In genomic region chr5:65401251-65401994, GRCm38 (mm10) we compare ENCODE assay signal across 9 mouse cellular contexts. TPM values are rescaled to one million over a fixed set of nuclear protein-coding genes. Genes with fewer than 3 reads are reported as not detected.
DNase-seq lines count a peak whose midpoint lies in the region; ATAC-seq and TF ChIP-seq lines count a peak whose summit lies in the region.
"Had no signal": no experiment of that assay in that cellular context is flagged by ENCODE, and none has a peak within 500 bp of the region (broad histone marks: within the 10 kb centered on the region; RNA-seq: fewer than 3 reads in every experiment).

No protein-coding gene starts in this region.

- peak; percentile 94 for TF ChIP-seq RAD21 in MEL (IDR thresholded peaks at IDR 0.05; ENCODE audit: low read depth, low read length)

- no peak for TF ChIP-seq EP300 in MEL (IDR thresholded peaks at IDR 0.05; ENCODE audit: low read depth in 1 of 2, low read length in 2 of 2)

- peak; percentile 69; the same call in 1 of the 2 replicates for ATAC-seq in forebrain, embryonic 14.5 days
- peak; percentile 82; the same call in 1 of the 2 replicates for ATAC-seq in lung, embryonic 16.5 days (ENCODE audit: low read depth)

- no peaks in the 10 kb centered on the region for H3K79me2 ChIP-seq in MEL (ENCODE audit: control insufficient read depth, insufficient read depth, low read length, poor library complexity)

- no peaks in the 10 kb centered on the region for H3K4me1 ChIP-seq in MEL (ENCODE audit: control insufficient read depth in 1 of 2, insufficient read depth in 2 of 2, low read length in 2 of 2)
- no peaks in the 10 kb centered on the region for H3K4me1 ChIP-seq in forebrain, embryonic 14.5 days (ENCODE audit: control insufficient read depth, insufficient read depth, low read length)
- no peaks in the 10 kb centered on the region for H3K4me1 ChIP-seq in lung, embryonic 16.5 days (replicated peaks; ENCODE audit: control insufficient read depth, insufficient read depth, low read length)

- TF ChIP-seq POLR2A in MEL (IDR thresholded peaks at IDR 0.05; ENCODE audit: control insufficient read depth in 1 of 2, insufficient read depth in 1 of 2, low read depth in 1 of 2, low read length in 2 of 2, poor library complexity in 1 of 2) = no peak

- H3K27me3 ChIP-seq in MEL (ENCODE audit: control insufficient read depth in 1 of 2, insufficient read depth in 2 of 2, low read length in 2 of 2) = no peaks in the 10 kb centered on the region
- no peaks in the 10 kb centered on the region for H3K27me3 ChIP-seq in forebrain, embryonic 14.5 days (replicated peaks; ENCODE audit: control insufficient read depth, insufficient read depth, low read length)
- no peaks in the 10 kb centered on the region for H3K27me3 ChIP-seq in lung, embryonic 16.5 days (ENCODE audit: control insufficient read depth, insufficient read depth, low read depth, low read length)

- H3K4me3 ChIP-seq in MEL (ENCODE audit: control insufficient read depth in 1 of 2, insufficient read depth in 1 of 2, low read depth in 2 of 2, low read length in 2 of 2) = no peak overlapping the region
- no peak overlapping the region for H3K4me3 ChIP-seq in forebrain, embryonic 14.5 days (ENCODE audit: low read depth, low read length)
- H3K4me3 ChIP-seq in lung, embryonic 16.5 days (ENCODE audit: low read length) = no peak overlapping the region

- intact Hi-C loops in heart, postnatal 36 days (cut with DNase I) = loop anchor here (2.0 to 5.0 kb wide), 3 partner anchors 126 to 536 kb away; no protein-coding TSS in a partner anchor

- TF ChIP-seq CTCF in MEL (IDR thresholded peaks at IDR 0.05 in 2 of 3, conservative IDR thresholded peaks at IDR 0.05 in 1 of 3; ENCODE audit: control insufficient read depth in 1 of 3, insufficient read depth in 1 of 3, low read depth in 2 of 3, low read length in 3 of 3, poor library complexity in 1 of 3, severe bottlenecking in 1 of 3) = peak in 2 of 3 experiments; percentile 72 to 93

- WGBS in forebrain, embryonic 14.5 days = 23% methylated on average over 2 of the region's 2 CpGs
- 29% methylated on average over 2 of the region's 2 CpGs for WGBS in lung, embryonic 16.5 days

- H3K4me2 ChIP-seq in forebrain, embryonic 14.5 days (ENCODE audit: low read length) = no peak overlapping the region
- no peak overlapping the region for H3K4me2 ChIP-seq in lung, embryonic 16.5 days (ENCODE audit: low read depth, low read length)

- H3K9ac ChIP-seq in MEL (ENCODE audit: control insufficient read depth, low read depth, low read length, poor library complexity, severe bottlenecking) = no peak overlapping the region
- no peak overlapping the region for H3K9ac ChIP-seq in forebrain, embryonic 14.5 days (ENCODE audit: low read length)
- H3K9ac ChIP-seq in lung, embryonic 16.5 days (ENCODE audit: low read length) = no peak overlapping the region

- H3K27ac ChIP-seq in MEL (ENCODE audit: control insufficient read depth, low read depth, low read length) = no peak overlapping the region
- no peak overlapping the region for H3K27ac ChIP-seq in forebrain, embryonic 14.5 days (ENCODE audit: low read depth, low read length)
- H3K27ac ChIP-seq in lung, embryonic 16.5 days (ENCODE audit: low read length) = no peak overlapping the region
- H3K27ac ChIP-seq: macrophage had no signal

- H3K36me3 ChIP-seq in MEL (ENCODE audit: control insufficient read depth in 1 of 2, insufficient read depth in 2 of 2, low read length in 2 of 2) = peaks cover 0 to 3% of the 10 kb centered on the region in 2 experiments; a peak in 3 of 4 replicates
- H3K36me3 ChIP-seq in forebrain, embryonic 14.5 days (ENCODE audit: control insufficient read depth, insufficient read depth, low read length) = peaks cover 83% of the 10 kb centered on the region
- H3K36me3 ChIP-seq in lung, embryonic 16.5 days (ENCODE audit: control insufficient read depth, insufficient read depth, low read length) = peaks cover 19% of the 10 kb centered on the region

- DNase-seq in MEL (ENCODE audit: low read depth, low spot score) = peak; percentile 86
- peak; percentile 80 for DNase-seq in c-Kit-positive CD71-positive TER-119-positive erythroid progenitor cells, embryonic 14.5 days (ENCODE audit: low spot score)
- peak; percentile 82 for DNase-seq in forebrain, embryonic 14.5 days (ENCODE audit: low spot score)
- DNase-seq in heart, postnatal 36 days = peak; percentile 78 to 85
- DNase-seq in layer of hippocampus, adult 9-10 months (ENCODE audit: low spot score) = peak; percentile 84
- DNase-seq in retina, postnatal 1 day = peak; percentile 88
- DNase-seq in thymus, postnatal 36 days = peak; percentile 69 to 70

- no peaks in the 10 kb centered on the region for H3K9me3 ChIP-seq in MEL (replicated peaks; ENCODE audit: insufficient read depth, low read length)
- H3K9me3 ChIP-seq in forebrain, embryonic 14.5 days (replicated peaks; ENCODE audit: control insufficient read depth, low read length) = no peaks in the 10 kb centered on the region
- H3K9me3 ChIP-seq in lung, embryonic 16.5 days (ENCODE audit: control insufficient read depth, low read length) = no peaks in the 10 kb centered on the region

TF ChIP-seq in MEL, 35 proteins besides CTCF, POLR2A, EP300 and RAD21:
- TF ChIP-seq GATA1 (IDR thresholded peaks at IDR 0.05; ENCODE audit: low read depth, low read length) = 0 out of 2 replicates have a peak, but pooled peaks have one; percentile 21
- TF ChIP-seq MEF2A (IDR thresholded peaks at IDR 0.05; ENCODE audit: extremely low read depth, insufficient replicate concordance, low read depth, low read length, poor library complexity, severe bottlenecking) = no peak
- TF ChIP-seq SMC3 (IDR thresholded peaks at IDR 0.05; ENCODE audit: low read depth, low read length) = peak; percentile 91
- no peak for TF ChIP-seq MAZ (IDR thresholded peaks at IDR 0.05; ENCODE audit: low read depth, low read length)
- TF ChIP-seq HCFC1 (IDR thresholded peaks at IDR 0.05; ENCODE audit: low read depth, low read length) = peak; percentile 42; the same call in 1 of the 2 replicates
- peak; percentile 44; the same call in 1 of the 2 replicates for TF ChIP-seq E2F4 (IDR thresholded peaks at IDR 0.05; ENCODE audit: borderline replicate concordance, low read depth, low read length)
- TF ChIP-seq MAX (IDR thresholded peaks at IDR 0.05; ENCODE audit: low read length) = peak; percentile 14; the same call in 1 of the 2 replicates
- TF ChIP-seq TAL1 (IDR thresholded peaks at IDR 0.05; ENCODE audit: low read length) = no peak
- peak; percentile 24; the same call in 1 of the 2 replicates for TF ChIP-seq BHLHE40 (IDR thresholded peaks at IDR 0.05; ENCODE audit: borderline replicate concordance, low read depth, low read length)
- TF ChIP-seq TBP (IDR thresholded peaks at IDR 0.05; ENCODE audit: low read depth, low read length) = no peak
- peak; percentile 84 for TF ChIP-seq ZC3H11A (IDR thresholded peaks at IDR 0.05; ENCODE audit: low read depth, low read length)
- peak; percentile 62; the same call in 1 of the 2 replicates for TF ChIP-seq SIN3A (IDR thresholded peaks at IDR 0.05; ENCODE audit: low read length)
- TF ChIP-seq ZNF384 (IDR thresholded peaks at IDR 0.05; ENCODE audit: low read depth, low read length) = peak; percentile 47; the same call in 1 of the 2 replicates
- peak; percentile 34; the same call in 1 of the 2 replicates for TF ChIP-seq MXI1 (IDR thresholded peaks at IDR 0.05; ENCODE audit: low read depth, low read length)
- TF ChIP-seq MYC (IDR thresholded peaks at IDR 0.05; ENCODE audit: low read depth, low read length) = 0 out of 2 replicates have a peak, but pooled peaks have one; percentile 42
- 0 out of 2 replicates have a peak, but pooled peaks have one; percentile 30 for TF ChIP-seq ELF1 (IDR thresholded peaks at IDR 0.05; ENCODE audit: low read depth, low read length)
- 0 out of 2 replicates have a peak, but pooled peaks have one; percentile 15 for TF ChIP-seq JUND (IDR thresholded peaks at IDR 0.05; ENCODE audit: low read depth, low read length)
- peak; percentile 26; the same call in 1 of the 2 replicates for TF ChIP-seq ETS1 (IDR thresholded peaks at IDR 0.05; ENCODE audit: low read depth, low read length)

RNA-seq across cellular contexts. Expression of gene Lias, which starts 10.1 kb away (rescaled TPM):
- 52.4 and 55.3 TPM in 2 replicates for total RNA-seq in MEL (2012; rRNA removed)
- polyA plus RNA-seq in MEL (2012; ENCODE audit: insufficient read depth in 1 of 2, insufficient read length in 2 of 2, low read depth in 1 of 2, low replicate concordance in 2 of 2, missing spikeins in 1 of 2) = 10 to 100 TPM in 1 of 2 experiments, not detected in 1; 47.1 TPM
- 67.6 and 72.3 TPM in 2 replicates for polyA plus RNA-seq in forebrain, embryonic 14.5 days (2014; fragmentation: Nextera tagmentation; extraction: Ambion mirVana)
- 10 to 100 TPM; 54.8 to 55.8 TPM for total RNA-seq in heart, postnatal 36 days (2021)
- polyA plus RNA-seq in lung, embryonic 16.5 days (2015; fragmentation: Nextera tagmentation; extraction: Ambion mirVana) = 55.7 TPM in 2 replicates

RNA-seq across cellular contexts. Expression of gene Rpl9, which starts 10.2 kb away (rescaled TPM):
- 2,063 and 2,181 TPM in 2 replicates for total RNA-seq in MEL (2012; rRNA removed)
- polyA plus RNA-seq in MEL (2012; ENCODE audit: insufficient read depth in 1 of 2, insufficient read length in 2 of 2, low read depth in 1 of 2, low replicate concordance in 2 of 2, missing spikeins in 1 of 2) = 1,000 to 10,000 TPM in 1 of 2 experiments, not detected in 1; 1,251 TPM
- 748 and 925 TPM in 2 replicates for polyA plus RNA-seq in forebrain, embryonic 14.5 days (2014; fragmentation: Nextera tagmentation; extraction: Ambion mirVana)
- 100 to 1,000 TPM; 645 to 671 TPM for total RNA-seq in heart, postnatal 36 days (2021)
- 1,031 and 1,063 TPM in 2 replicates for polyA plus RNA-seq in lung, embryonic 16.5 days (2015; fragmentation: Nextera tagmentation; extraction: Ambion mirVana)

RNA-seq across cellular contexts. Expression of gene Ugdh, which starts 34.3 kb away (rescaled TPM):
- 9.5 and 10.2 TPM in 2 replicates for total RNA-seq in MEL (2012; rRNA removed)
- polyA plus RNA-seq in MEL (2012; ENCODE audit: insufficient read depth in 1 of 2, insufficient read length in 2 of 2, low read depth in 1 of 2, low replicate concordance in 2 of 2, missing spikeins in 1 of 2) = 10 to 100 TPM in 1 of 2 experiments, not detected in 1; 31.3 TPM
- 51.1 and 51.3 TPM in 2 replicates for polyA plus RNA-seq in forebrain, embryonic 14.5 days (2014; fragmentation: Nextera tagmentation; extraction: Ambion mirVana)
- total RNA-seq in heart, postnatal 36 days (2021) = 10 to 100 TPM; 15.0 to 15.2 TPM
- 139 and 148 TPM in 2 replicates for polyA plus RNA-seq in lung, embryonic 16.5 days (2015; fragmentation: Nextera tagmentation; extraction: Ambion mirVana)

RNA-seq across cellular contexts. Expression of gene Klb, which starts 53.3 kb away (rescaled TPM):
- total RNA-seq in MEL (2012; rRNA removed) = not detected in 2 replicates
- polyA plus RNA-seq in MEL (2012; ENCODE audit: insufficient read depth in 1 of 2, insufficient read length in 2 of 2, low read depth in 1 of 2, low replicate concordance in 2 of 2, missing spikeins in 1 of 2) = under 1 TPM in 1 of 2 experiments, not detected in 1; 0.04 TPM
- 0.15 TPM in 1 of 2 replicates, not detected in the other for polyA plus RNA-seq in forebrain, embryonic 14.5 days (2014; fragmentation: Nextera tagmentation; extraction: Ambion mirVana)
- under 1 TPM; 0.14 to 0.36 TPM for total RNA-seq in heart, postnatal 36 days (2021)
- polyA plus RNA-seq in lung, embryonic 16.5 days (2015; fragmentation: Nextera tagmentation; extraction: Ambion mirVana) = 0.05 and 0.20 TPM in 2 replicates
- polyA plus RNA-seq: macrophage had no signal
